Mouse (Mus musculus) frontal cortex, postnatal 36 days (tissue): ENCODE measurements around the gene Crocc2.

Experiments used
- DNase-seq, 2 experiments: peaks; one replicate each; pipeline ENCODE4 v3.0.0; 2022; ENCODE audit warnings: low spot score in 2 of 2

The Crocc2 gene

DNA sequence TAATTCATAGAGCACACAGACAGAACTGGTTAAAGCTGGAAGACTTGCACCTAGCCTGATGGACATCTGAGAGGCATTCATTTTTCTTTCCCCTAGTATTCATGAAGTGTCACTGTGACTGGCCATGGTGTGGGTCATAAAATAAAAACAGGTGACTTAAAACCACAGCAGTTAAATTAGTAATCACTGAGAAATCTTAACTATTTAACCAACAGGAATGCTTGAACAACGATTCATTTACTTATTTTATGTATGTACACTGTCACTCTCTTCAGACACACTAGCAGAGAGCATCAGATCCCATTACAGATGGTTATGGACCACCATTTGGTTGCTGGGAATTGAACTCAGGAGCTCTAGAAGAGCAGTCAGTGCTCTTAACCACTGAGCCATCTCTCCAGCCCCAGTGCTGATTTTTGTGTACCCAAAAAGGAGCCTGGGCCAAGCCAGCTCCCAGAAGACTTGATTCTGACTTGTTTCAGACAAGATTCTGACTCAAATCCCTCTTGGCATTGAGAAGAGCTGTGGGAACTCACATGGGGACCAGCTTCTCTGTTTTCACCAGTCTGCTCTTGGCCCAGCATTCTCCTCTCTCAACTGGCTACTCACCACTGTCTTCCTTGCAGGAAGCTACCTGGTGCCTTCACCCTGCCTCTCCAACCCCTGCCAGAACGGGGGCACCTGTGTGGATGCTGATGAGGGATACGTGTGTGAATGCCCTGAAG, 102.2 kb downstream of the Crocc2 start:
- DNase-seq = no peak

DNA sequence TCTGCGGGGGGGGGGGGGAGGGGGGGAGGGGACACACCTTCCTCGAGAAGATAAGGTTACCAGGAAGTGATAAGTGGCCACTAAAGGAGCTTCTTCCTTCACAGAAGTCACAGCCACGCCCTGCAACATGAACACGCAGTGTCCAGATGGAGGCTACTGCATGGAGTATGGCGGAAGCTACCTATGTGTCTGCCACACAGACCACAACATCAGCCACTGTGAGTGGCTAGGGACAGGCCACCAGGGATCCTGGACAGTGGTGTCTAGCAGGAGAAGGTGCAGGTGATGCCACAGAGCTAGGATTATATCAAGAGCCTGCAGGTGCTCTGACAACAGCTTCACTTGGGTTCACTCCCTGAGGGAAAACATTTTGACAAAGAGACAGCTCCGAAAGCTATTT, 103.2 kb downstream of the Crocc2 start:
- DNase-seq = no peak

DNA sequence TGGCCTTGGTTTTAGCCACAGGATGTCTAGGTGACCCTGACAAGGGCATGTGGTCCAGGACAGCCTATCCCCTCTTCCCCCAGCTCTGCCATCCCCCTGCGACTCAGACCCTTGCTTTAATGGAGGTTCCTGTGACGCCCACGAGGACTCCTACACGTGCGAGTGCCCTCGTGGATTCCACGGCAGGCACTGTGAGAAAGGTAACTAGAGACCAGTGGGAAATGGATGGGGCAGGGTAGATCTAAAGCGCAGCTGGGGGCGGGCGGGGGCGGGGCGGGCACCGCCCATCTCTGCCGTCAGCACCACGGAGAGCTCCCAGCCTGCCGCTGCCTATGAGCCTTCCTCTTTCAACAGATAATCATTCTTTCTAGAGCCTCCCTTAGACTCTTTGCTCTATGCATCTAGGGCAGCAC, 103.9 kb downstream of the Crocc2 start:
- DNase-seq = peak in 1 of 2 experiments; percentile 2

DNA sequence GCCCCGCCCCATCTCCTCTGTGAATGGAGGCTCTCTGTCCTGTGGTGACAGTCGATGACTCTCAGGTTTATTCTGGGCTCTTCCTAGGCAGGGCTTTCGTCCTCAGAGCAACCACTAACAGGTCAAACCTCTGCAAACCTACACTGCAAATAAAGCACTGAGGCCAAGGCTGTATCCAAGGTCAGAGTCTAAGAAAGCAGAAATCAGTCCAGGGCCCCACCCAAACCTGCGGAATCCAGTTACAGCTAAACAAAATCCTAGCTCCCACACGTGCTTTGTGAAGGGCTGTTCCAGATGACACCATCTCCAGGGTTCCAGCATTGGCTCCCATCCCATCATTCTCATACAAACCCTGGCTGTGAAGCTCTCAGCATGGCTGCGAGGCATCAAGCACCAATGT, 107.0 kb downstream of the Crocc2 start:
- DNase-seq = no peak

DNA sequence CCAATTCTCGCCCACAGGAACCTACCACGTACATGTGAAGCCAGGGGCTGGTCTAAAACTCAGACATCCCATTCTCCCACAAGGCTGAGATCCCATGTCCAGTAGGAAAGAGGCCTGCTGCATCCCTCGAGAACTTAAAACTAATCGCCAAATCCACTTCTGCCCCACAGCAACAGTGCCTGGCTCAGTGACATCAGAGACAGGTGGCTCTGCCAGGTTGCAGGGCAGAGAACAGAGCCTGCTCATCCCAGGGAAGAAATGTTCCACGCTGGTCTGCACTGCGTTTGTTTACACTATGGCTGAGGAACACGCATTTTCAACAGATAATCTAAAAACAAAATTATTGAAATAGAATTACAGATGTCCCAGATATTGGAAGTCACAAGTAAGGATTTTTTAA, 108.5 kb downstream of the Crocc2 start:
- DNase-seq = no peak
